Mouse (Mus musculus) MEL (cell line): Measurements from ENCODE around the gene Commd3. TPM values are rescaled to one million over a fixed set of nuclear protein-coding genes. Genes with fewer than 3 reads are reported as not detected.

Experiments
- DNase-seq: peaks from one replicate; pipeline ENCODE4 v3.0.0; 2011; ENCODE audit warnings: low read depth, low spot score
- H3K27ac ChIP-seq: 2 replicates; pipeline ENCODE4 v1.5.1; 2012; ENCODE audit warnings: low read depth, mild to moderate bottlenecking, control low read depth, low read length, moderate library complexity; ENCODE audit not compliant: control insufficient read depth
- H3K27me3 ChIP-seq, 2 experiments: fragments of 150-350 bp in 1 of 2; sonication (generic) in 1 of 2; 2 replicates each; pipeline ENCODE4 v1.6.1; 2012; ENCODE audit warnings: low read length in 2 of 2, mild to moderate bottlenecking in 2 of 2, improper control_type of control experiment in 1 of 2, moderate library complexity in 1 of 2; ENCODE audit not compliant: insufficient read depth in 2 of 2, control insufficient read depth in 1 of 2
- H3K36me3 ChIP-seq, 2 experiments: 2 replicates each; pipeline ENCODE4 v1.6.1; 2012 to 2014; ENCODE audit warnings: low read length in 2 of 2, improper control_type of control experiment in 1 of 2, inconsistent platforms in 1 of 2, mild to moderate bottlenecking in 1 of 2; ENCODE audit not compliant: insufficient read depth in 2 of 2, control insufficient read depth in 1 of 2
- H3K4me1 ChIP-seq, 2 experiments: fragments of 150-350 bp in 1 of 2; sonication (generic) in 1 of 2; 2 replicates each; pipeline ENCODE4 v1.6.1; 2012; ENCODE audit warnings: low read length in 2 of 2, improper control_type of control experiment in 1 of 2, mild to moderate bottlenecking in 1 of 2; ENCODE audit not compliant: insufficient read depth in 2 of 2, control insufficient read depth in 1 of 2
- H3K4me3 ChIP-seq, 2 experiments: fragments of 150-350 bp in 1 of 2; sonication (generic) in 1 of 2; 2 replicates each; pipeline ENCODE4 v1.5.1; 2012; ENCODE audit warnings: low read depth in 2 of 2, low read length in 2 of 2, mild to moderate bottlenecking in 2 of 2, moderate library complexity in 2 of 2, control low read depth in 1 of 2, improper control_type of control experiment in 1 of 2; ENCODE audit not compliant: control insufficient read depth in 1 of 2, insufficient read depth in 1 of 2
- H3K79me2 ChIP-seq: 2 replicates; pipeline ENCODE4 v1.6.1; 2012; ENCODE audit warnings: mild to moderate bottlenecking, low read length, moderate library complexity; ENCODE audit not compliant: control insufficient read depth, poor library complexity, insufficient read depth
- H3K9ac ChIP-seq: 2 replicates; pipeline ENCODE4 v1.6.1; 2012; ENCODE audit warnings: low read depth, mild to moderate bottlenecking, control low read depth, low read length, moderate library complexity; ENCODE audit not compliant: control insufficient read depth, poor library complexity, severe bottlenecking
- H3K9me3 ChIP-seq: fragments of 150-350 bp; sonication (generic); replicated peaks from 2 replicates; pipeline ENCODE4 v1.6.1; 2012; ENCODE audit warnings: mild to moderate bottlenecking, low read length, improper control_type of control experiment, moderate library complexity; ENCODE audit not compliant: insufficient read depth
- CHD1 ChIP-seq: IDR thresholded peaks from 2 replicates; pipeline ENCODE4 v1.6.1; 2012; ENCODE audit warnings: low read depth, mild to moderate bottlenecking, inconsistent platforms, low read length, improper control_type of control experiment
- CTCF ChIP-seq, 3 experiments: IDR thresholded peaks in 2 of 3; conservative IDR thresholded peaks in 1 of 3; 2 replicates each; pipeline ENCODE4 v1.5.1; 2011 to 2012; ENCODE audit warnings: low read length in 3 of 3, low read depth in 2 of 3, mild to moderate bottlenecking in 2 of 3, improper control_type of control experiment in 1 of 3, inconsistent platforms in 1 of 3, mixed read lengths in 1 of 3, moderate library complexity in 1 of 3; ENCODE audit not compliant: control insufficient read depth in 1 of 3, insufficient read depth in 1 of 3, poor library complexity in 1 of 3, severe bottlenecking in 1 of 3
- E2F4 ChIP-seq: IDR thresholded peaks from 2 replicates; pipeline ENCODE4 v1.6.1; 2011; ENCODE audit warnings: low read depth, low read length, improper control_type of control experiment, borderline replicate concordance
- ELF1 ChIP-seq: IDR thresholded peaks from 2 replicates; pipeline ENCODE4 v1.6.1; 2014; ENCODE audit warnings: low read depth, mild to moderate bottlenecking, inconsistent platforms, low read length, improper control_type of control experiment, moderate library complexity
- ETS1 ChIP-seq: IDR thresholded peaks from 2 replicates; pipeline ENCODE4 v1.6.1; 2012; ENCODE audit warnings: low read depth, mild to moderate bottlenecking, inconsistent platforms, low read length, improper control_type of control experiment, moderate library complexity
- GATA1 ChIP-seq: IDR thresholded peaks from 2 replicates; pipeline ENCODE4 v1.6.1; 2011; ENCODE audit warnings: low read depth, low read length, improper control_type of control experiment
- KAT2A ChIP-seq: conservative IDR thresholded peaks from 2 replicates; pipeline ENCODE4 v1.6.1; 2012; ENCODE audit warnings: low read depth, low read length, improper control_type of control experiment, inconsistent platforms
- MAX ChIP-seq: IDR thresholded peaks from 2 replicates; pipeline ENCODE4 v1.6.1; 2011; ENCODE audit warnings: low read length, improper control_type of control experiment
- MEF2A ChIP-seq: IDR thresholded peaks from 2 replicates; pipeline ENCODE4 v1.6.1; 2014; ENCODE audit warnings: low read depth, mild to moderate bottlenecking, inconsistent platforms, low read length, improper control_type of control experiment; ENCODE audit not compliant: poor library complexity, insufficient replicate concordance, severe bottlenecking; ENCODE audit errors: extremely low read depth
- MYB ChIP-seq: IDR thresholded peaks from 2 replicates; pipeline ENCODE4 v1.6.1; 2011; ENCODE audit warnings: mild to moderate bottlenecking, low read depth, low read length, improper control_type of control experiment
- MYC ChIP-seq: IDR thresholded peaks from 2 replicates; pipeline ENCODE4 v1.6.1; 2011; ENCODE audit warnings: low read depth, mild to moderate bottlenecking, low read length, improper control_type of control experiment, moderate library complexity
- POLR2AphosphoS2 ChIP-seq: IDR thresholded peaks from 2 replicates; pipeline ENCODE4 v1.6.1; 2011; ENCODE audit warnings: low read length, improper control_type of control experiment
- RAD21 ChIP-seq: IDR thresholded peaks from 2 replicates; pipeline ENCODE4 v1.6.1; 2011; ENCODE audit warnings: mild to moderate bottlenecking, low read depth, low read length, improper control_type of control experiment
- RCOR1 ChIP-seq: IDR thresholded peaks from 2 replicates; pipeline ENCODE4 v1.6.1; 2012; ENCODE audit warnings: low read depth, mild to moderate bottlenecking, inconsistent platforms, low read length, improper control_type of control experiment
- TAL1 ChIP-seq: IDR thresholded peaks from 2 replicates; pipeline ENCODE4 v1.6.1; 2012; ENCODE audit warnings: mild to moderate bottlenecking, inconsistent platforms, low read length, moderate library complexity, mixed read lengths
- USF2 ChIP-seq, 2 experiments: IDR thresholded peaks; 2 replicates each; pipeline ENCODE4 v1.6.1; 2011 to 2012; ENCODE audit warnings: improper control_type of control experiment in 2 of 2, low read length in 2 of 2, borderline replicate concordance in 1 of 2, inconsistent platforms in 1 of 2, low read depth in 1 of 2, mild to moderate bottlenecking in 1 of 2; ENCODE audit not compliant: insufficient read depth in 1 of 2
- ZKSCAN1 ChIP-seq: IDR thresholded peaks from 2 replicates; pipeline ENCODE4 v1.6.1; 2012; ENCODE audit warnings: low read depth, mild to moderate bottlenecking, inconsistent platforms, low read length, improper control_type of control experiment, moderate library complexity
- polyA plus RNA-seq, 2 experiments: library from polyadenylated mRNA; stranded (reverse) in 1 of 2; unstranded in 1 of 2; fragments of >175 nt in 1 of 2; fragments of >200 nt in 1 of 2; gene quantifications; 2 replicates each; pipeline versions ENCODE4 v1.2.1 to v1.2.4; 2012; ENCODE audit warnings: low replicate concordance in 2 of 2, low read depth in 1 of 2; ENCODE audit not compliant: insufficient read length in 2 of 2, insufficient read depth in 1 of 2, missing spikeins in 1 of 2
- total RNA-seq: library from RNA; depleted of rRNA; stranded (reverse); fragments of 300-350 nt; gene quantifications from 2 replicates; pipeline ENCODE4 v1.2.3, GENCODE M21; 2012

Commd3 gene
- total and polyA plus RNA-seq, 3 experiments: 47.0 to 70.7 TPM; not detected in 1

- no peak for TF ChIP-seq MEF2A
- no peak for TF ChIP-seq CTCF (IDR thresholded peaks at IDR 0.05 in 2 of 3, conservative IDR thresholded peaks at IDR 0.05 in 1 of 3; ENCODE audit: control insufficient read depth in 1 of 3, insufficient read depth in 1 of 3, low read depth in 2 of 3, low read length in 3 of 3, poor library complexity in 1 of 3, severe bottlenecking in 1 of 3)
- no peak for TF ChIP-seq MYC
- H3K36me3 ChIP-seq: no peaks in the 10 kb centered on the region; a peak in 1 of 4 replicates
- H3K9ac ChIP-seq: no peak overlapping the region
- H3K79me2 ChIP-seq: peaks cover 6% of the 10 kb centered on the region; the same call in 1 of the 2 replicates
- peaks cover 3 to 5% of the 10 kb centered on the region in 2 experiments for H3K27me3 ChIP-seq
- no peak for DNase-seq
- H3K4me3 ChIP-seq: no peak overlapping the region
- no peak overlapping the region for H3K27ac ChIP-seq
- H3K9me3 ChIP-seq: no peaks in the 10 kb centered on the region
- H3K4me1 ChIP-seq: peaks cover 0 to 2% of the 10 kb centered on the region in 2 experiments; a peak in 1 of 4 replicates
These were observed 18.0 kb downstream of the Commd3 start for GRCm38 (mm10) chr2:18690055-18690691.

DNA sequence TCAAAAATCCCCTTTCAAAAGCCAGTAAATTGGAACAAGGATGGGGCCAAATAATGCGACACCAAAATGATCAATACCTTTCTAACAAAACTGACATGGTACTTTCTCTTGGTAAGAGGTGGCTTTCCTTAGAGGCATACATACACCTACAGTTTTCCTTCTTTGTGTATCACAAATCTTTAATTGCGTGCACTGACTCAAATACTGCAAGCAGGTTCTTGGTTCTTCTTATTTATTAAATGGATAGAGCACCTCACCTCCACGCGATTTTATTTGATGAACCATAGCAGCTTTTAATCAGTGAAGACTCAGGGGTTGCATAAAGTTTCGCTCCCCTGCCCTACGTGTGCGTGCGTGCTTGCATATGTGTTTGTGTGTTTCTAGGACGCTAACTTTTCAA lies 18.6 kb downstream of the Commd3 start:
- Histone ChIP-seq H3K9me3 (no peaks in the 10 kb centered on the region), H3K36me3 (no peaks in the 10 kb centered on the region; a peak in 1 of 4 replicates), H3K4me3 (no peak overlapping the region), H3K27ac (no peak overlapping the region), H3K79me2 (peaks cover 6% of the 10 kb centered on the region; the same call in 1 of the 2 replicates), H3K9ac (no peak overlapping the region), H3K27me3 (peaks cover 3 to 5% of the 10 kb centered on the region in 2 experiments), H3K4me1 (peaks cover 0 to 2% of the 10 kb centered on the region in 2 experiments; a peak in 1 of 4 replicates)
- no peak for DNase-seq
- TF ChIP-seq ETS1 (no peak), RAD21 (no peak), RCOR1 (no peak), MAX (no peak), ELF1 (no peak), E2F4 (no peak), MYB (no peak), CHD1 (no peak), USF2 (IDR thresholded peaks at IDR 0.05; ENCODE audit: borderline replicate concordance in 1 of 2, insufficient read depth in 1 of 2, low read depth in 1 of 2, low read length in 2 of 2) (no peak), MYC (no peak), GATA1 (no peak), POLR2AphosphoS2 (no peak), ZKSCAN1 (no peak), TAL1 (no peak), KAT2A (no peak)
